Comparison of ENCODE assay signal across 9 mouse cellular contexts in genomic region chr3:68495736-68496242, GRCm38 (mm10).
DNase-seq lines count a peak whose midpoint lies in the region; ATAC-seq and TF ChIP-seq lines count a peak whose summit lies in the region.
"Had no signal": no experiment of that assay in that cellular context is flagged by ENCODE, and none has a peak within 500 bp of the region (broad histone marks: within the 10 kb centered on the region; RNA-seq: fewer than 3 reads in every experiment).

No protein-coding gene starts in this region.

- peak; percentile 19 to 21 for DNase-seq in heart, adult 9 months (ENCODE audit: low spot score in 2 of 2)
- DNase-seq in heart, postnatal 25 days (ENCODE audit: low spot score) = no peak
- DNase-seq in embryo, embryonic 10 days (ENCODE audit: low spot score) = peak; percentile 53
- peak; percentile 57 for DNase-seq in heart, postnatal 0 days (ENCODE audit: low spot score)
- no peak for DNase-seq in thymus, postnatal 14 days
- no peak for DNase-seq in ovary, postnatal 36 days (ENCODE audit: low spot score)

- H3K27me3 ChIP-seq in heart, postnatal 0 days (ENCODE audit: control insufficient read depth, insufficient read depth, low read length) = no peaks in the 10 kb centered on the region
- H3K27me3 ChIP-seq in limb, embryonic 13.5 days = peaks cover 23% of the 10 kb centered on the region
- H3K27me3 ChIP-seq in neural tube, embryonic 14.5 days (ENCODE audit: control insufficient read depth, insufficient read depth, low read length) = no peaks in the 10 kb centered on the region

- H3K9me3 ChIP-seq in heart, postnatal 0 days (replicated peaks; ENCODE audit: control insufficient read depth, low read length) = no peaks in the 10 kb centered on the region
- H3K9me3 ChIP-seq in limb, embryonic 13.5 days = no peaks in the 10 kb centered on the region; the same call in 1 of the 2 replicates
- H3K9me3 ChIP-seq in neural tube, embryonic 14.5 days (ENCODE audit: control insufficient read depth, low read length) = no peaks in the 10 kb centered on the region

- H3K27ac ChIP-seq in heart, postnatal 0 days (ENCODE audit: low read depth) = peak overlapping the region; percentile 100
- H3K27ac ChIP-seq in limb, embryonic 13.5 days = peak overlapping the region; percentile 33; the same call in 1 of the 2 replicates
- peak overlapping the region; percentile 69 for H3K27ac ChIP-seq in neural tube, embryonic 14.5 days (ENCODE audit: low read depth, low read length)

- whole genome bisulfite sequencing in heart, postnatal 0 days = 3% methylated on average over 9 of the region's 9 CpGs
- 2% methylated on average over 9 of the region's 9 CpGs for WGBS in limb, embryonic 13.5 days
- under 1% methylated on average over 9 of the region's 9 CpGs for WGBS in neural tube, embryonic 14.5 days

- H3K9ac ChIP-seq in heart, postnatal 0 days (replicated peaks; ENCODE audit: low read depth, low read length) = peak overlapping the region; percentile 90
- H3K9ac ChIP-seq in limb, embryonic 13.5 days = peak overlapping the region; percentile 80
- H3K9ac ChIP-seq in neural tube, embryonic 14.5 days (replicated peaks; ENCODE audit: low read depth, low read length) = peak overlapping the region; percentile 71

- H3K4me2 ChIP-seq in heart, postnatal 0 days (ENCODE audit: low read depth, low read length) = peak overlapping the region; percentile 90
- peak overlapping the region; percentile 99 for H3K4me2 ChIP-seq in limb, embryonic 13.5 days (replicated peaks)
- H3K4me2 ChIP-seq in neural tube, embryonic 14.5 days (ENCODE audit: low read depth, low read length) = peak overlapping the region; percentile 91

- H3K4me3 ChIP-seq in heart, postnatal 0 days (ENCODE audit: low read depth, low read length) = peak overlapping the region; percentile 89
- peak overlapping the region; percentile 77 for H3K4me3 ChIP-seq in limb, embryonic 13.5 days
- peak overlapping the region; percentile 72 for H3K4me3 ChIP-seq in neural tube, embryonic 14.5 days (ENCODE audit: low read depth, low read length)

- no peak for TF ChIP-seq EP300 in heart, postnatal 0 days (IDR thresholded peaks at IDR 0.05; ENCODE audit: low read depth)

- TF ChIP-seq CTCF in heart, postnatal 0 days (IDR thresholded peaks at IDR 0.05; ENCODE audit: low read depth) = no peak

- ATAC-seq in heart, postnatal 0 days (ENCODE audit: insufficient read depth, low read depth) = no peak
- peak; percentile 4; the same call in 1 of the 2 replicates for ATAC-seq in limb, embryonic 13.5 days (ENCODE audit: low FRiP score, low read depth)
- no peak for ATAC-seq in neural tube, embryonic 14.5 days (ENCODE audit: low read depth)

- intact Hi-C loops in heart, postnatal 25 days (cut with DNase I) = loop anchor here (1.0 to 5.0 kb wide), 3 partner anchors 33 to 438 kb away; no protein-coding TSS in a partner anchor

- H3K4me1 ChIP-seq in heart, postnatal 0 days (ENCODE audit: control insufficient read depth, insufficient read depth) = peaks cover 33% of the 10 kb centered on the region
- peaks cover 40% of the 10 kb centered on the region for H3K4me1 ChIP-seq in limb, embryonic 13.5 days
- H3K4me1 ChIP-seq in neural tube, embryonic 14.5 days (ENCODE audit: control insufficient read depth, insufficient read depth, low read length) = 0 out of 2 replicates have a peak, but pooled peaks cover 9% of the 10 kb centered on the region

- no peaks in the 10 kb centered on the region; the same call in 1 of the 2 replicates for H3K36me3 ChIP-seq in heart, postnatal 0 days (replicated peaks; ENCODE audit: control insufficient read depth, insufficient read depth, low read length)
- H3K36me3 ChIP-seq in limb, embryonic 13.5 days = no peaks in the 10 kb centered on the region
- H3K36me3 ChIP-seq in neural tube, embryonic 14.5 days (ENCODE audit: control insufficient read depth, insufficient read depth, low read length) = no peaks in the 10 kb centered on the region
- H3K36me3 ChIP-seq: G1E had no signal

Comparison
In these comparisons a context has a peak if more than half of its experiments do, and no peak if none do; other contexts are left out.
1. DNase-seq: peak in heart, adult 9 months (2 of 2), embryo, embryonic 10 days (single experiment) and heart, postnatal 0 days (single experiment); none in heart, postnatal 25 days (single experiment), thymus, postnatal 14 days (single experiment) and ovary, postnatal 36 days (single experiment).
2. H3K27ac ChIP-seq: peak in every context shown above with its lines; median percentile 100 in heart, postnatal 0 days; 69 in neural tube, embryonic 14.5 days; 33 in limb, embryonic 13.5 days.
3. Peak in every context shown above with its lines, with median percentiles within 50 percentile points of each other: H3K4me2 ChIP-seq, H3K4me3 ChIP-seq and H3K9ac ChIP-seq.